Mouse (Mus musculus) thymus, adult 2 months (tissue): Measurements from ENCODE around the gene Kbtbd12.

ENCODE experiments used
- CTCF ChIP-seq: fragments of 200-500 bp; IDR thresholded peaks from 2 replicates; pipeline ENCODE4 v1.5.1; 2012; ENCODE audit warnings: mild to moderate bottlenecking, control low read depth, low read length, moderate library complexity, borderline replicate concordance; ENCODE audit not compliant: control insufficient read depth, poor library complexity, insufficient read depth; ENCODE audit errors: extremely low read depth
- POLR2A ChIP-seq: fragments of 200-500 bp; IDR thresholded peaks from 2 replicates; pipeline ENCODE4 v1.6.1; 2012; ENCODE audit warnings: mild to moderate bottlenecking, low read length, control low read depth, moderate library complexity; ENCODE audit not compliant: control insufficient read depth, poor library complexity, insufficient read depth; ENCODE audit errors: extremely low read depth

DNA sequence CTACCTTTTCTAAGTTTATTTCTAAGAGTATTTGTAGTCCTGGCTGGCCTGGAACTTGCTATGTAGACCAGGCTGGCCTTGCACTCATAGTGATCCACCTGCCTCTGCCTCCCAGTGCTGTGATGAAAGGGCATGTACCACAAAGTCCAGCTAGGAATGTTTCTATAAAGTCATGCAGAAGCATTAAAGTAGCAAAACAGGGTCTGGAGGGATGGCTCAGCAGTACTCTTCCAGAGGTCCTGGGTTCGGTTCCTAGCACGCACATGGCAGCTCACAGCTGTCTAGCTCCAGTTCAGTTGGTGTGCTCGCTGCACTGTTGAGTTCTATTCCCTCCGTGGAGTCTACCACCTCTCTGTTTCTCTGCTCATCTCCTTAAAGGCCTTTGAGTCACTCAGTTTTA, 77.6 kb downstream of the Kbtbd12 start:
- TF ChIP-seq CTCF, result no peak
- no peak for TF ChIP-seq POLR2A
